Mouse (Mus musculus) liver, embryonic 12.5 days (tissue): ENCODE results near the gene Cdk14. TPM values are rescaled to one million over a fixed set of nuclear protein-coding genes. Genes with fewer than 3 reads are reported as not detected.

ENCODE experiments used
- ATAC-seq: fragments of 200-750 bp; cut with Nextera tagmentation; 2 replicates; pipeline ENCODE4 v1.8.0; 2017; ENCODE audit warnings: moderate number of reproducible peaks, mild to moderate bottlenecking, moderate library complexity
- H3K27ac ChIP-seq: fragments of 300-500 bp; sonication (generic); 2 replicates; pipeline ENCODE4 v1.5.1; 2016; ENCODE audit warnings: mild to moderate bottlenecking
- H3K27me3 ChIP-seq: fragments of 300-500 bp; sonication (generic); replicated peaks from 2 replicates; pipeline ENCODE4 v1.6.1; 2016; ENCODE audit warnings: mild to moderate bottlenecking, moderate library complexity
- H3K36me3 ChIP-seq: fragments of 300-500 bp; sonication (generic); 2 replicates; pipeline ENCODE4 v1.6.1; 2016; ENCODE audit warnings: mild to moderate bottlenecking, moderate library complexity
- H3K4me1 ChIP-seq: fragments of 300-500 bp; sonication (generic); 2 replicates; pipeline ENCODE4 v1.6.1; 2016
- H3K4me2 ChIP-seq: fragments of 300-500 bp; sonication (generic); 2 replicates; pipeline ENCODE4 v1.6.1; 2016; ENCODE audit warnings: mild to moderate bottlenecking, moderate library complexity
- H3K4me3 ChIP-seq: fragments of 300-500 bp; sonication (generic); 2 replicates; pipeline ENCODE4 v1.5.1; 2016; ENCODE audit warnings: mild to moderate bottlenecking, moderate library complexity
- H3K9ac ChIP-seq: fragments of 300-500 bp; sonication (generic); 2 replicates; pipeline ENCODE4 v1.6.1; 2016; ENCODE audit warnings: mild to moderate bottlenecking, moderate library complexity
- H3K9me3 ChIP-seq: fragments of 300-500 bp; sonication (generic); replicated peaks from 2 replicates; pipeline ENCODE4 v1.6.1; 2016; ENCODE audit warnings: mild to moderate bottlenecking, moderate library complexity
- WGBS: fragments of 180-500 bp; shearing (Covaris S2); methylation state at CpG from one replicate; pipeline ENCODE4 v1.1.7; 2016; ENCODE audit not compliant: insufficient replicate concordance; 5-methylcytosine and 5-hydroxymethylcytosine counted together
- polyA plus RNA-seq: library from polyadenylated mRNA; unstranded; fragments of >200 nt; fragmentation: Nextera tagmentation; extraction: Ambion mirVana; gene quantifications from 2 replicates; pipeline ENCODE4 v1.2.1, GENCODE M21; 2016

Cdk14 gene
- polyA plus RNA-seq, 1 experiment from 2014 or later: 3.4 TPM

GRCm38 (mm10) chr5:4887069-4887468 is 533.0 kb downstream of the Cdk14 start:
- 65% methylated on average over 4 of the region's 4 CpGs for WGBS

DNA sequence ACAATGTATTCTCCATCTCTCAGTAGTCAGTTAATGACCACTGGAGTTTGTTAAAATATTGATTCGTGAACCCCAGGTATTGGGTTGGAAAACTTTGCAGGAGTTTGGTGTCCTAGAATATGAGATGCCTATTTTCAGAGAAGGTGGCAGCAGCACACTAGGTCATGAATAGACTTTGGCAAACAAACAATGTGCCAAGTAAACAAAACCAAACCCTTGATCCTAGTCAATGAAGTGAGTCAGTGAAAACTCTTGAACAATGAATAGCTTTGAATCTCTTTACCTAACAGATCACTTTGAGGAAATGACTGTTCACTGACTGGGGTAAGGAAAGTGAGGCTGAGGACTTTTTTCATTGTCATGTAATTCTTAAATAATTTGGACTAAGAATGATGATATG is 537.3 kb downstream of the Cdk14 start:
- H3K4me2 ChIP-seq: no peak overlapping the region
- H3K9me3 ChIP-seq: no peaks in the 10 kb centered on the region
- no peaks in the 10 kb centered on the region for H3K27me3 ChIP-seq
- no peak overlapping the region for H3K27ac ChIP-seq
- no peak for ATAC-seq
- no peak overlapping the region for H3K9ac ChIP-seq
- no peaks in the 10 kb centered on the region for H3K4me1 ChIP-seq
- WGBS: 78% methylated on average over 1 of the region's 1 CpGs
- H3K4me3 ChIP-seq: no peak overlapping the region
- H3K36me3 ChIP-seq: no peaks in the 10 kb centered on the region

More at GRCm38 (mm10) chr5:4887069-4887468, 533.0 kb downstream of the Cdk14 start:
- ATAC-seq: no peak
- Histone ChIP-seq H3K9ac (no peak overlapping the region), H3K27ac (no peak overlapping the region), H3K9me3 (no peaks in the 10 kb centered on the region), H3K4me2 (no peak overlapping the region), H3K4me3 (no peak overlapping the region), H3K27me3 (no peaks in the 10 kb centered on the region), H3K36me3 (no peaks in the 10 kb centered on the region), H3K4me1 (no peaks in the 10 kb centered on the region)

GRCm38 (mm10) chr5:4880331-4880730 is 539.8 kb downstream of the Cdk14 start:
- Histone ChIP-seq H3K9me3 (no peaks in the 10 kb centered on the region), H3K4me3 (no peak overlapping the region), H3K4me1 (no peaks in the 10 kb centered on the region), H3K27me3 (no peaks in the 10 kb centered on the region), H3K9ac (no peak overlapping the region), H3K27ac (no peak overlapping the region), H3K36me3 (no peaks in the 10 kb centered on the region), H3K4me2 (no peak overlapping the region)
- WGBS: 68% methylated on average over 4 of the region's 4 CpGs
- ATAC-seq: no peak

- Histone ChIP-seq H3K27me3 (no peaks in the 10 kb centered on the region), H3K4me1 (no peaks in the 10 kb centered on the region), H3K9ac (no peak overlapping the region), H3K9me3 (no peaks in the 10 kb centered on the region), H3K36me3 (no peaks in the 10 kb centered on the region), H3K4me3 (no peak overlapping the region), H3K4me2 (no peak overlapping the region), H3K27ac (no peak overlapping the region)
- WGBS: 66% methylated on average over 3 of the region's 3 CpGs
- ATAC-seq: no peak
Measured at GRCm38 (mm10) chr5:4878934-4879333, 541.2 kb downstream of the Cdk14 start.

- Histone ChIP-seq H3K36me3 (no peaks in the 10 kb centered on the region), H3K27ac (no peak overlapping the region), H3K27me3 (no peaks in the 10 kb centered on the region), H3K9me3 (no peaks in the 10 kb centered on the region), H3K4me2 (no peak overlapping the region), H3K4me3 (no peak overlapping the region), H3K4me1 (no peaks in the 10 kb centered on the region), H3K9ac (no peak overlapping the region)
- no peak for ATAC-seq
- 55% methylated on average over 4 of the region's 4 CpGs for WGBS
Measured at GRCm38 (mm10) chr5:4877638-4878037, 542.5 kb downstream of the Cdk14 start.

GRCm38 (mm10) chr5:4877131-4877631 is 542.9 kb downstream of the Cdk14 start:
- no peak overlapping the region for H3K4me2 ChIP-seq
- H3K4me1 ChIP-seq: no peaks in the 10 kb centered on the region
- H3K9ac ChIP-seq: no peak overlapping the region
- WGBS: 49% methylated on average over 5 of the region's 5 CpGs
- H3K36me3 ChIP-seq: no peaks in the 10 kb centered on the region
- H3K27ac ChIP-seq: no peak overlapping the region
- ATAC-seq: no peak
- no peaks in the 10 kb centered on the region for H3K27me3 ChIP-seq
- H3K4me3 ChIP-seq: no peak overlapping the region
- H3K9me3 ChIP-seq: no peaks in the 10 kb centered on the region

GRCm38 (mm10) chr5:4876653-4877091 is 543.4 kb downstream of the Cdk14 start:
- ATAC-seq: no peak
- 69% methylated on average over 15 of the region's 15 CpGs for WGBS
- Histone ChIP-seq H3K36me3 (no peaks in the 10 kb centered on the region), H3K9me3 (no peaks in the 10 kb centered on the region), H3K9ac (no peak overlapping the region), H3K27me3 (no peaks in the 10 kb centered on the region), H3K4me3 (no peak overlapping the region), H3K4me2 (no peak overlapping the region), H3K27ac (no peak overlapping the region), H3K4me1 (no peaks in the 10 kb centered on the region)

DNA sequence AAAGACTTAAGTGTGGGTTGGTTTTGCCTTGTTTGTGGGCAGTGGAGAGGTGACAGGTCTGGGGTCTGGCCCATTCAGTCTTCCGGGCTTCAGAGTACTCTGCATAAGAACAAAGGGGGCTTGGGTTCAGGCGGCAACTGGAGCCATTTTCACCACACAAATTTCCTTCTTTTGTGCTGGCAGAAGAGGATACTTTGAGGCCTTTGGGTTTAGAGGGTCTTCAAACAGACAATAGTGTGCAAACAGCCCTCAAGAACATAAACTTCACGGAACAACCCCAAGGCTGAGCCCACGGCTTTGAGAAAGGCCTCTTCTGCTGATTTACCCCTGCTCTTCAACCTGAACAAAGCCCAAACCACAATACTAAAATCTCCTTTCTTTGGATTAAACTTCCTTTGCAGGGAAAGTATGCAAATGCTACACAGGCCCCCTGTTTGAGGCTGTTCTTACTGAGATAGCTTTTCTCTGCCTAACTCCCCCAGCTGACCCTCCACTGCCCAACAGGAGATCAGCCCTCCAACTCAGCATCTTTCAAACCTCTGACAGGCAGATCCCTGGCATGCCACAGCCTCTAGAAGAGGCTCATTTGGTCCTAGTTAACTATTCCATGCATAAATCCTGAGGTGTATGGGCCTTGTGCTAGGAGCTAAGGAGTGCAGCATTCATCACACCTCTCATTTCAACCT is 549.9 kb downstream of the Cdk14 start:
- no peak for ATAC-seq
- Histone ChIP-seq H3K27me3 (no peaks in the 10 kb centered on the region), H3K4me1 (no peaks in the 10 kb centered on the region), H3K27ac (no peak overlapping the region), H3K36me3 (no peaks in the 10 kb centered on the region), H3K4me2 (no peak overlapping the region), H3K4me3 (no peak overlapping the region), H3K9me3 (no peaks in the 10 kb centered on the region), H3K9ac (no peak overlapping the region)
- 63% methylated on average over 4 of the region's 4 CpGs for WGBS

DNA sequence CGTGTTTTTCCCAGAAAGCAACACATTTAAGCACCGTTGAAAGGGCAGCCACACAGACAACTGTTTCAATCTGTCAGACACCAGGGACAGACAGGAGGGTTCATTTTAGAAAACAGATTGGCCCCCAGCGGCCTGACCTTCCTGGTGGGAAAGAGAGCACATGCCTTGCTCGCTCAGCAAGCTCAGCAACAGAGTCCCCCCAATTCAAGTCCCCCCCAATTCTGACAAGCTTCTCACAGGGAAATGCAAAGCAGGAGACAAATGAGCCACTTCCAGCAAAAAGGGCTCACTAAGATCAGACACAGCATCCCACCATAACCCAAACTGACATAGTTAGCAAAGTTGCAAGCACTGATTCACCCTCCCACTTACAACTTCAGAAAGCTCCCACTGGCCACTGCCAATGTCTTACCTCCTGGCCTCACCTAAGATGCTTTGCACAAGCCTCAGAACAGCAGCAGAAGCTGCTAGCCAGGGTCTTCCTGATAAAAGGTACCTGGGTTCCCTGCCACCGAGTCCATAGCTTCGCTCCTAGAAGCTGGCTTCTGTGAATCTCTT is 551.5 kb downstream of the Cdk14 start:
- no peaks in the 10 kb centered on the region for H3K27me3 ChIP-seq
- no peaks in the 10 kb centered on the region for H3K4me1 ChIP-seq
- no peak for ATAC-seq
- no peaks in the 10 kb centered on the region for H3K9me3 ChIP-seq
- no peaks in the 10 kb centered on the region for H3K36me3 ChIP-seq
- no peak overlapping the region for H3K4me2 ChIP-seq
- H3K4me3 ChIP-seq: no peak overlapping the region
- H3K27ac ChIP-seq: no peak overlapping the region
- WGBS: 58% methylated on average over 6 of the region's 6 CpGs
- H3K9ac ChIP-seq: no peak overlapping the region

GRCm38 (mm10) chr5:4867849-4868562 is 552.1 kb downstream of the Cdk14 start:
- Histone ChIP-seq H3K4me1 (no peaks in the 10 kb centered on the region), H3K27ac (no peak overlapping the region), H3K4me3 (no peak overlapping the region), H3K27me3 (no peaks in the 10 kb centered on the region), H3K4me2 (no peak overlapping the region), H3K9ac (no peak overlapping the region), H3K36me3 (no peaks in the 10 kb centered on the region), H3K9me3 (no peaks in the 10 kb centered on the region)
- no peak for ATAC-seq
- WGBS: 68% methylated on average over 6 of the region's 6 CpGs

DNA sequence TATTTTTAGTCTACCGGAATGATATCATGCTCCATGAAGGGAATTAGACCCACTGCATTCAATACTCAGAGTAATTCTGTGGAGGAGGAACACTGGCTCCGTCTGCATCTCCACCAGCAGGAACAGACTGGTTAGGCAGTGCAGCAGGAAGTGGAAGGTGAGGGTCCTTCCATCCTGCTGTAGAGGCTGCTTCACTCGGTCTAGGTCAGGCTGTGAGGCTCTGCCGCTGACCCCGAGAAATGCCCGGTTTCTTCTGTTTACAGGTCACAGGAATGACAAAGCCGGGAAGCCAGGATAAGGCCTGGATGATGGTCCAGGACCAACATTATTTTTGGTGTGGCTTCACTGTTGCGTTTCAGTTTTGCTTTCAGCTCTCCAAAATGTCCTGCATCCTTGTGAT is 553.2 kb downstream of the Cdk14 start:
- Histone ChIP-seq H3K36me3 (no peaks in the 10 kb centered on the region), H3K27ac (no peak overlapping the region), H3K4me3 (no peak overlapping the region), H3K9me3 (no peaks in the 10 kb centered on the region), H3K9ac (no peak overlapping the region), H3K4me1 (no peaks in the 10 kb centered on the region), H3K4me2 (no peak overlapping the region), H3K27me3 (no peaks in the 10 kb centered on the region)
- 61% methylated on average over 8 of the region's 8 CpGs for WGBS
- no peak for ATAC-seq

DNA sequence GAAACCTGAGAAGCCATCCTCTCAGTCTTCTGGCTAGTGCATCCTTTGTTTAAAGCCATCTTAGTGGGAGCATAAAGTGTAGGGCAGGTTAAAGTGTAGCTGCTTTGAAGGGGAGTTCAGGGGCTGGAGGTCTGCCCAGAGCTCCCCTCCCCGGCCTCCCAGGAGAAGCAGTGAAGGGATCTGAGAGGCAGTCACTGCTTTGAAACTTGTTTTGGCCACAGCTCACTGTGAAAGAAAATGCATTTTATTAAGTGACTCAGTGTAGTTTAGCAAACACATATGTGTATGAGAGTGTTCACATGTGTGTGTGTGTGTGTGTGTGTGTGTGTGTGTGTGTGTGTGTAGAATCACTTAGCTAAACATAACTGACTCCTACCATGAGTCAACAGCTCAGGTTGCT is 554.0 kb downstream of the Cdk14 start:
- H3K9ac ChIP-seq: no peak overlapping the region
- H3K36me3 ChIP-seq: no peaks in the 10 kb centered on the region
- 79% methylated on average over 1 of the region's 1 CpGs for WGBS

More for the DNA sequence above, 554.0 kb downstream of the Cdk14 start:
- Histone ChIP-seq H3K4me3 (no peak overlapping the region), H3K27ac (no peak overlapping the region), H3K27me3 (no peaks in the 10 kb centered on the region), H3K4me2 (no peak overlapping the region), H3K4me1 (no peaks in the 10 kb centered on the region), H3K9me3 (no peaks in the 10 kb centered on the region)
- no peak for ATAC-seq
